Mouse (Mus musculus): Measurements from ENCODE around the gene Tfap2a. TPM values are rescaled to one million over a fixed set of nuclear protein-coding genes. Genes with fewer than 3 reads are reported as not detected.

The Tfap2a gene
- polyA plus RNA-seq, 1 experiment from 2014 or later, result 0.22 TPM

- H3K4me2 ChIP-seq (ENCODE audit: low read length), result peak overlapping the region; percentile 69
- H3K27ac ChIP-seq (replicated peaks in 1 of 2; ENCODE audit: control insufficient read depth in 1 of 2, insufficient read depth in 1 of 2, low read depth in 2 of 2, low read length in 2 of 2), result no peak overlapping the region
- no peak for ATAC-seq (ENCODE audit: insufficient number of reproducible peaks, insufficient read depth, low FRiP score, low read depth)
- H3K36me3 ChIP-seq (ENCODE audit: control insufficient read depth, insufficient read depth, low read length), result no peaks in the 10 kb centered on the region
- peaks cover 3 to 23% of the 10 kb centered on the region in 2 experiments; a peak in 3 of 4 replicates for H3K4me1 ChIP-seq (ENCODE audit: control insufficient read depth in 2 of 2, insufficient read depth in 2 of 2, low read length in 2 of 2)
- H3K27me3 ChIP-seq (ENCODE audit: control insufficient read depth, insufficient read depth, low read length), result peaks cover 84% of the 10 kb centered on the region
- peak overlapping the region; percentile 29 to 32 for H3K4me3 ChIP-seq (ENCODE audit: control insufficient read depth in 1 of 2, insufficient read depth in 1 of 2, low read depth in 1 of 2, low read length in 2 of 2)
- H3K9me3 ChIP-seq (ENCODE audit: control insufficient read depth, low read length), result no peaks in the 10 kb centered on the region
- WGBS, result under 1% methylated on average over 30 of the region's 30 CpGs
- peak overlapping the region; percentile 31; the same call in 1 of the 2 replicates for H3K9ac ChIP-seq (ENCODE audit: low read length)
These were observed 5.2 kb downstream of the Tfap2a start for GRCm38 (mm10) chr13:40732816-40733541.

- Histone ChIP-seq H3K9me3 (ENCODE audit: control insufficient read depth, low read length) (no peaks in the 10 kb centered on the region), H3K27me3 (ENCODE audit: control insufficient read depth, insufficient read depth, low read length) (peaks cover 82% of the 10 kb centered on the region), H3K9ac (ENCODE audit: low read length) (no peak overlapping the region; the same call in 1 of the 2 replicates), H3K4me3 (ENCODE audit: control insufficient read depth in 1 of 2, insufficient read depth in 1 of 2, low read depth in 1 of 2, low read length in 2 of 2) (peak overlapping the region in 1 of 2 experiments; percentile 37; a peak in 1 of 4 replicates), H3K27ac (replicated peaks in 1 of 2; ENCODE audit: control insufficient read depth in 1 of 2, insufficient read depth in 1 of 2, low read depth in 2 of 2, low read length in 2 of 2) (no peak overlapping the region), H3K4me1 (ENCODE audit: control insufficient read depth in 2 of 2, insufficient read depth in 2 of 2, low read length in 2 of 2) (peaks cover 3 to 23% of the 10 kb centered on the region in 2 experiments; a peak in 3 of 4 replicates), H3K36me3 (ENCODE audit: control insufficient read depth, insufficient read depth, low read length) (no peaks in the 10 kb centered on the region), H3K4me2 (ENCODE audit: low read length) (no peak overlapping the region)
- WGBS, result 1% methylated on average over 11 of the region's 11 CpGs
- no peak for ATAC-seq (ENCODE audit: insufficient number of reproducible peaks, insufficient read depth, low FRiP score, low read depth)
These were observed 6.1 kb downstream of the Tfap2a start for GRCm38 (mm10) chr13:40732085-40732484.

GRCm38 (mm10) chr13:40731179-40731841, 6.9 kb downstream of the Tfap2a start:
- peak overlapping the region; percentile 37 to 43 for H3K4me3 ChIP-seq (ENCODE audit: control insufficient read depth in 1 of 2, insufficient read depth in 1 of 2, low read depth in 1 of 2, low read length in 2 of 2)
- ATAC-seq (ENCODE audit: insufficient number of reproducible peaks, insufficient read depth, low FRiP score, low read depth), result no peak; the same call in 1 of the 2 replicates

GRCm38 (mm10) chr13:40730651-40731178, 7.5 kb downstream of the Tfap2a start:
- Histone ChIP-seq H3K4me2 (ENCODE audit: low read length) (peak overlapping the region; percentile 63), H3K9ac (ENCODE audit: low read length) (no peak overlapping the region), H3K36me3 (ENCODE audit: control insufficient read depth, insufficient read depth, low read length) (no peaks in the 10 kb centered on the region), H3K4me3 (ENCODE audit: control insufficient read depth in 1 of 2, insufficient read depth in 1 of 2, low read depth in 1 of 2, low read length in 2 of 2) (peak overlapping the region; percentile 37 to 60), H3K4me1 (ENCODE audit: control insufficient read depth in 2 of 2, insufficient read depth in 2 of 2, low read length in 2 of 2) (peaks cover 3 to 23% of the 10 kb centered on the region in 2 experiments; a peak in 3 of 4 replicates), H3K27me3 (ENCODE audit: control insufficient read depth, insufficient read depth, low read length) (peaks cover 81% of the 10 kb centered on the region), H3K27ac (replicated peaks in 1 of 2; ENCODE audit: control insufficient read depth in 1 of 2, insufficient read depth in 1 of 2, low read depth in 2 of 2, low read length in 2 of 2) (no peak overlapping the region), H3K9me3 (ENCODE audit: control insufficient read depth, low read length) (no peaks in the 10 kb centered on the region)
- no peak for ATAC-seq (ENCODE audit: insufficient number of reproducible peaks, insufficient read depth, low FRiP score, low read depth)
- WGBS, result under 1% methylated on average over 38 of the region's 41 CpGs

More at GRCm38 (mm10) chr13:40731179-40731841, 6.9 kb downstream of the Tfap2a start:
- H3K27ac ChIP-seq (replicated peaks in 1 of 2; ENCODE audit: control insufficient read depth in 1 of 2, insufficient read depth in 1 of 2, low read depth in 2 of 2, low read length in 2 of 2), result no peak overlapping the region
- no peaks in the 10 kb centered on the region for H3K36me3 ChIP-seq (ENCODE audit: control insufficient read depth, insufficient read depth, low read length)
- H3K9ac ChIP-seq (ENCODE audit: low read length), result peak overlapping the region; percentile 23; the same call in 1 of the 2 replicates
- H3K27me3 ChIP-seq (ENCODE audit: control insufficient read depth, insufficient read depth, low read length), result peaks cover 81% of the 10 kb centered on the region
- no peaks in the 10 kb centered on the region for H3K9me3 ChIP-seq (ENCODE audit: control insufficient read depth, low read length)
- under 1% methylated on average over 61 of the region's 74 CpGs for WGBS
- H3K4me1 ChIP-seq (ENCODE audit: control insufficient read depth in 2 of 2, insufficient read depth in 2 of 2, low read length in 2 of 2), result peaks cover 3 to 23% of the 10 kb centered on the region in 2 experiments; a peak in 3 of 4 replicates
- peak overlapping the region; percentile 63 for H3K4me2 ChIP-seq (ENCODE audit: low read length)

- H3K27ac ChIP-seq (replicated peaks in 1 of 2; ENCODE audit: control insufficient read depth in 1 of 2, insufficient read depth in 1 of 2, low read depth in 2 of 2, low read length in 2 of 2), result no peak overlapping the region
- peaks cover 81% of the 10 kb centered on the region for H3K27me3 ChIP-seq (ENCODE audit: control insufficient read depth, insufficient read depth, low read length)
- H3K4me2 ChIP-seq (ENCODE audit: low read length), result peak overlapping the region; percentile 63
- H3K36me3 ChIP-seq (ENCODE audit: control insufficient read depth, insufficient read depth, low read length), result no peaks in the 10 kb centered on the region
- no peak overlapping the region for H3K9ac ChIP-seq (ENCODE audit: low read length)
- H3K4me1 ChIP-seq (ENCODE audit: control insufficient read depth in 2 of 2, insufficient read depth in 2 of 2, low read length in 2 of 2), result peaks cover 3 to 23% of the 10 kb centered on the region in 2 experiments; a peak in 3 of 4 replicates
- H3K9me3 ChIP-seq (ENCODE audit: control insufficient read depth, low read length), result no peaks in the 10 kb centered on the region
- 1% methylated on average over 52 of the region's 52 CpGs for WGBS
- no peak for ATAC-seq (ENCODE audit: insufficient number of reproducible peaks, insufficient read depth, low FRiP score, low read depth)
- H3K4me3 ChIP-seq (ENCODE audit: control insufficient read depth in 1 of 2, insufficient read depth in 1 of 2, low read depth in 1 of 2, low read length in 2 of 2), result peak overlapping the region in 1 of 2 experiments; percentile 37; a peak in 2 of 4 replicates
These were observed 8.4 kb downstream of the Tfap2a start for GRCm38 (mm10) chr13:40729592-40730431.

GRCm38 (mm10) chr13:40729037-40729436, 9.1 kb downstream of the Tfap2a start:
- Histone ChIP-seq H3K4me2 (ENCODE audit: low read length) (no peak overlapping the region), H3K36me3 (ENCODE audit: control insufficient read depth, insufficient read depth, low read length) (no peaks in the 10 kb centered on the region), H3K27me3 (ENCODE audit: control insufficient read depth, insufficient read depth, low read length) (peaks cover 81% of the 10 kb centered on the region), H3K4me3 (ENCODE audit: control insufficient read depth in 1 of 2, insufficient read depth in 1 of 2, low read depth in 1 of 2, low read length in 2 of 2) (no peak overlapping the region), H3K4me1 (ENCODE audit: control insufficient read depth in 2 of 2, insufficient read depth in 2 of 2, low read length in 2 of 2) (peaks cover 3 to 18% of the 10 kb centered on the region in 2 experiments; a peak in 3 of 4 replicates), H3K9ac (ENCODE audit: low read length) (no peak overlapping the region), H3K9me3 (ENCODE audit: control insufficient read depth, low read length) (no peaks in the 10 kb centered on the region), H3K27ac (replicated peaks in 1 of 2; ENCODE audit: control insufficient read depth in 1 of 2, insufficient read depth in 1 of 2, low read depth in 2 of 2, low read length in 2 of 2) (no peak overlapping the region)
- WGBS, result 2% methylated on average over 13 of the region's 13 CpGs
- ATAC-seq (ENCODE audit: insufficient number of reproducible peaks, insufficient read depth, low FRiP score, low read depth), result no peak

GRCm38 (mm10) chr13:40728626-40728990, 9.6 kb downstream of the Tfap2a start:
- Histone ChIP-seq H3K27ac (replicated peaks in 1 of 2; ENCODE audit: control insufficient read depth in 1 of 2, insufficient read depth in 1 of 2, low read depth in 2 of 2, low read length in 2 of 2) (no peak overlapping the region), H3K4me2 (ENCODE audit: low read length) (no peak overlapping the region), H3K9ac (ENCODE audit: low read length) (no peak overlapping the region), H3K36me3 (ENCODE audit: control insufficient read depth, insufficient read depth, low read length) (no peaks in the 10 kb centered on the region), H3K4me1 (ENCODE audit: control insufficient read depth in 2 of 2, insufficient read depth in 2 of 2, low read length in 2 of 2) (peaks cover 3 to 18% of the 10 kb centered on the region in 2 experiments; a peak in 3 of 4 replicates), H3K27me3 (ENCODE audit: control insufficient read depth, insufficient read depth, low read length) (peaks cover 82% of the 10 kb centered on the region), H3K4me3 (ENCODE audit: control insufficient read depth in 1 of 2, insufficient read depth in 1 of 2, low read depth in 1 of 2, low read length in 2 of 2) (no peak overlapping the region), H3K9me3 (ENCODE audit: control insufficient read depth, low read length) (no peaks in the 10 kb centered on the region)
- no peak for ATAC-seq (ENCODE audit: insufficient number of reproducible peaks, insufficient read depth, low FRiP score, low read depth)
- WGBS, result 2% methylated on average over 15 of the region's 15 CpGs

Data from heart, embryonic 14.5 days (tissue).